ENCODE assay signal across 8 mouse cellular contexts in genomic region chr11:76179495-76180145, GRCm38 (mm10). TPM values are rescaled to one million over a fixed set of nuclear protein-coding genes. Genes with fewer than 3 reads are reported as not detected.
DNase-seq lines count a peak whose midpoint lies in the region; ATAC-seq lines count a peak whose summit lies in the region.

Gene Vps53 (minus strand): TSS chr11:76179647.
Gene Fam57a (plus strand): TSS chr11:76179671.

- H3K36me3 ChIP-seq in forebrain, embryonic 10.5 days (replicated peaks): peaks cover 4% of the 10 kb centered on the region; the same call in 1 of the 2 replicates
- 0 out of 2 replicates have a peak, but pooled peaks cover 6% of the 10 kb centered on the region for H3K36me3 ChIP-seq in heart, embryonic 14.5 days (ENCODE audit: control insufficient read depth, insufficient read depth, low read length)
- peaks cover 18% of the 10 kb centered on the region for H3K36me3 ChIP-seq in liver, embryonic 12.5 days
- H3K36me3 ChIP-seq in splenic B cell, adult 2 months (ENCODE audit: control insufficient read depth, insufficient read depth, low read length, poor library complexity, severe bottlenecking): no peaks in the 10 kb centered on the region

- H3K4me3 ChIP-seq in forebrain, embryonic 10.5 days: peak within 1 kb of the TSS; percentile 85
- peak within 1 kb of the TSS; percentile 65 to 85 for H3K4me3 ChIP-seq in heart, embryonic 14.5 days (ENCODE audit: control insufficient read depth in 1 of 2, insufficient read depth in 1 of 2, low read depth in 1 of 2, low read length in 2 of 2)
- peak within 1 kb of the TSS; percentile 94 for H3K4me3 ChIP-seq in liver, embryonic 12.5 days

- H3K27ac ChIP-seq in forebrain, embryonic 10.5 days: peak within 1 kb of the TSS; percentile 82
- peak within 1 kb of the TSS; percentile 44 to 60 for H3K27ac ChIP-seq in heart, embryonic 14.5 days (replicated peaks in 1 of 2; ENCODE audit: control insufficient read depth in 1 of 2, insufficient read depth in 1 of 2, low read depth in 2 of 2, low read length in 2 of 2)
- H3K27ac ChIP-seq in liver, embryonic 12.5 days: peak within 1 kb of the TSS; percentile 78

- DNase-seq in c-Kit-negative CD71-positive TER-119-positive erythroid progenitor cells, embryonic 14.5 days (ENCODE audit: low read depth, low spot score): peak; percentile 55
- DNase-seq in forebrain, embryonic 10.5 days (ENCODE audit: extremely low spot score, low spot score): peak; percentile 85
- DNase-seq in kidney, postnatal 14 days: peak; percentile 94
- DNase-seq in naive thymus-derived CD4-positive, alpha-beta T cell, adult 2 months (ENCODE audit: low read depth): peak; percentile 74
- DNase-seq in splenic B cell, adult 2 months (ENCODE audit: low read depth, low spot score): peak; percentile 68

- peak; percentile 92 for ATAC-seq in CD4-positive, CD25-positive, alpha-beta regulatory T cell, adult 4 months
- ATAC-seq in heart, embryonic 14.5 days (ENCODE audit: insufficient number of reproducible peaks, insufficient read depth, low FRiP score, low read depth): peak; percentile 88
- ATAC-seq in liver, embryonic 12.5 days: peak; percentile 89

- H3K9me3 ChIP-seq in forebrain, embryonic 10.5 days: no peaks in the 10 kb centered on the region
- no peaks in the 10 kb centered on the region for H3K9me3 ChIP-seq in heart, embryonic 14.5 days (ENCODE audit: control insufficient read depth, low read length)
- H3K9me3 ChIP-seq in liver, embryonic 12.5 days (replicated peaks): no peaks in the 10 kb centered on the region

- under 1% methylated on average over 37 of the region's 37 CpGs for WGBS in forebrain, embryonic 10.5 days
- under 1% methylated on average over 37 of the region's 37 CpGs for WGBS in heart, embryonic 14.5 days
- WGBS in liver, embryonic 12.5 days (ENCODE audit: insufficient replicate concordance): 0% methylated on average over 37 of the region's 37 CpGs

- no peaks in the 10 kb centered on the region for H3K27me3 ChIP-seq in forebrain, embryonic 10.5 days (ENCODE audit: poor library complexity, severe bottlenecking)
- H3K27me3 ChIP-seq in heart, embryonic 14.5 days (ENCODE audit: control insufficient read depth, insufficient read depth, low read length): no peaks in the 10 kb centered on the region
- no peaks in the 10 kb centered on the region for H3K27me3 ChIP-seq in liver, embryonic 12.5 days (replicated peaks)
- no peaks in the 10 kb centered on the region for H3K27me3 ChIP-seq in splenic B cell, adult 2 months (ENCODE audit: control insufficient read depth, insufficient read depth, low read length, poor library complexity, severe bottlenecking)

- peak within 1 kb of the TSS; percentile 95 for H3K4me2 ChIP-seq in heart, embryonic 14.5 days (ENCODE audit: low read length)
- peak within 1 kb of the TSS; percentile 93 for H3K4me2 ChIP-seq in liver, embryonic 12.5 days

- peak within 1 kb of the TSS; percentile 79 for H3K9ac ChIP-seq in heart, embryonic 14.5 days (ENCODE audit: low read length)
- H3K9ac ChIP-seq in liver, embryonic 12.5 days: peak within 1 kb of the TSS; percentile 84

- peaks cover 15% of the 10 kb centered on the region for H3K4me1 ChIP-seq in forebrain, embryonic 10.5 days
- H3K4me1 ChIP-seq in heart, embryonic 14.5 days (ENCODE audit: control insufficient read depth in 2 of 2, insufficient read depth in 2 of 2, low read length in 2 of 2): peaks cover 2 to 13% of the 10 kb centered on the region in 2 experiments
- peaks cover 17% of the 10 kb centered on the region for H3K4me1 ChIP-seq in liver, embryonic 12.5 days

RNA-seq across cellular contexts. Expression of gene Vps53, which starts in this region (rescaled TPM):
- polyA plus RNA-seq in CD4-positive, CD25-positive, alpha-beta regulatory T cell, adult 4 months (2017; shearing (Covaris generic)): 10 to 100 TPM; 51.6 to 60.3 TPM
- polyA plus RNA-seq in forebrain, embryonic 10.5 days (2016; fragmentation: Nextera tagmentation; extraction: Ambion mirVana): 37.0 and 38.6 TPM in 2 replicates
- polyA plus RNA-seq in heart, embryonic 14.5 days (2014; fragmentation: Nextera tagmentation; extraction: Ambion mirVana): 31.5 and 32.5 TPM in 2 replicates
- polyA plus RNA-seq in liver, embryonic 12.5 days (2016; fragmentation: Nextera tagmentation; extraction: Ambion mirVana): 21.2 and 22.9 TPM in 2 replicates

RNA-seq across cellular contexts. Expression of gene Fam57a, which starts in this region (rescaled TPM):
- polyA plus RNA-seq in CD4-positive, CD25-positive, alpha-beta regulatory T cell, adult 4 months (2017; shearing (Covaris generic)): 1 to 10 TPM; 3.7 to 4.2 TPM
- polyA plus RNA-seq in forebrain, embryonic 10.5 days (2016; fragmentation: Nextera tagmentation; extraction: Ambion mirVana): 30.9 and 32.3 TPM in 2 replicates
- polyA plus RNA-seq in heart, embryonic 14.5 days (2014; fragmentation: Nextera tagmentation; extraction: Ambion mirVana): 22.4 and 23.1 TPM in 2 replicates
- polyA plus RNA-seq in liver, embryonic 12.5 days (2016; fragmentation: Nextera tagmentation; extraction: Ambion mirVana): 7.7 and 8.4 TPM in 2 replicates

Comparison
In these comparisons a context has a peak if more than half of its experiments do, and no peak if none do; other contexts are left out.
1. Peak in every context shown above with its lines: DNase-seq, ATAC-seq, H3K4me3 ChIP-seq and H3K27ac ChIP-seq.